Mouse (Mus musculus) CH12.LX (cell line): ENCODE results near the gene March4. TPM values are rescaled to one million over a fixed set of nuclear protein-coding genes. Genes with fewer than 3 reads are reported as not detected.

Experiments
- DNase-seq: peaks from one replicate; pipeline ENCODE4 v3.0.0-alpha.2; 2013; ENCODE audit errors: extremely low read depth
- H3K27ac ChIP-seq: 2 replicates; pipeline ENCODE4 v1.5.1; 2012; ENCODE audit warnings: low read depth, mild to moderate bottlenecking, control low read depth, moderate library complexity; ENCODE audit not compliant: insufficient read depth
- H3K27me3 ChIP-seq: replicated peaks from 2 replicates; pipeline ENCODE3; 2012; ENCODE audit warnings: inconsistent platforms
- H3K36me3 ChIP-seq, 2 experiments: replicated peaks in 1 of 2; 2 replicates each; pipeline versions ENCODE3 to v1.6.1; 2012; ENCODE audit warnings: inconsistent platforms in 1 of 2, low read length in 1 of 2, mild to moderate bottlenecking in 1 of 2, mixed read lengths in 1 of 2, moderate library complexity in 1 of 2; ENCODE audit not compliant: control insufficient read depth in 1 of 2, insufficient read depth in 1 of 2
- H3K4me1 ChIP-seq, 2 experiments: 2 replicates each; pipeline ENCODE4 v1.6.1; 2012; ENCODE audit warnings: inconsistent platforms in 1 of 2, moderate library complexity in 1 of 2; ENCODE audit not compliant: insufficient read depth in 2 of 2, control insufficient read depth in 1 of 2
- H3K4me2 ChIP-seq: 2 replicates; pipeline ENCODE4 v1.6.1; 2012; ENCODE audit warnings: low read depth, mild to moderate bottlenecking, control low read depth; ENCODE audit not compliant: poor library complexity, insufficient read depth, severe bottlenecking
- H3K4me3 ChIP-seq, 3 experiments: fragments of 150-350 bp in 1 of 3; sonication (generic) in 1 of 3; replicated peaks in 1 of 3; 2 replicates each; pipeline versions ENCODE3 to v1.5.1; 2011 to 2012; ENCODE audit warnings: low read depth in 2 of 3, low read length in 2 of 3, mild to moderate bottlenecking in 2 of 3, moderate library complexity in 2 of 3, control low read depth in 1 of 3, improper control_type of control experiment in 1 of 3, inconsistent platforms in 1 of 3, mixed read lengths in 1 of 3; ENCODE audit not compliant: poor library complexity in 1 of 3
- H3K79me2 ChIP-seq: replicated peaks from 2 replicates; pipeline ENCODE4 v1.6.1; 2012; ENCODE audit warnings: mild to moderate bottlenecking, moderate library complexity; ENCODE audit not compliant: control insufficient read depth, poor library complexity, insufficient read depth, severe bottlenecking; ENCODE audit errors: extremely low read depth
- H3K9ac ChIP-seq: 2 replicates; pipeline ENCODE4 v1.6.1; 2012; ENCODE audit warnings: low read depth, mild to moderate bottlenecking, control low read depth, moderate library complexity; ENCODE audit not compliant: insufficient read depth
- H3K9me3 ChIP-seq: replicated peaks from 2 replicates; pipeline ENCODE3; 2012; ENCODE audit warnings: low read length, inconsistent platforms, mixed read lengths
- CHD1 ChIP-seq: IDR thresholded peaks from 2 replicates; pipeline ENCODE4 v1.6.1; 2012; ENCODE audit warnings: low read depth, low read length, improper control_type of control experiment, inconsistent platforms
- ELF1 ChIP-seq: IDR thresholded peaks from 2 replicates; pipeline ENCODE4 v1.6.1; 2014; ENCODE audit warnings: low read depth, mild to moderate bottlenecking, inconsistent platforms, low read length, improper control_type of control experiment
- ETS1 ChIP-seq: conservative IDR thresholded peaks from 2 replicates; pipeline ENCODE4 v1.6.1; 2012; ENCODE audit warnings: low read depth, mild to moderate bottlenecking, inconsistent platforms, low read length, improper control_type of control experiment, moderate library complexity
- IRF4 ChIP-seq: IDR thresholded peaks from 2 replicates; pipeline ENCODE4 v1.6.1; 2014; ENCODE audit warnings: low read depth, mild to moderate bottlenecking, inconsistent platforms, low read length, improper control_type of control experiment
- MAFK ChIP-seq: IDR thresholded peaks from 2 replicates; pipeline ENCODE4 v1.6.1; 2011; ENCODE audit warnings: low read length, improper control_type of control experiment; ENCODE audit not compliant: insufficient replicate concordance
- MAZ ChIP-seq: IDR thresholded peaks from 2 replicates; pipeline ENCODE4 v1.6.1; 2012; ENCODE audit warnings: low read depth, mild to moderate bottlenecking, inconsistent platforms, low read length, improper control_type of control experiment, moderate library complexity
- MEF2A ChIP-seq: IDR thresholded peaks from 2 replicates; pipeline ENCODE4 v1.6.1; 2014; ENCODE audit warnings: low read depth, mild to moderate bottlenecking, inconsistent platforms, low read length, improper control_type of control experiment, borderline replicate concordance
- MXI1 ChIP-seq: IDR thresholded peaks from 2 replicates; pipeline ENCODE4 v1.6.1; 2011; ENCODE audit warnings: mild to moderate bottlenecking, low read depth, low read length, improper control_type of control experiment
- NELFE ChIP-seq: IDR thresholded peaks from 2 replicates; pipeline ENCODE4 v1.6.1; 2011; ENCODE audit warnings: low read depth, low read length, improper control_type of control experiment
- NRF1 ChIP-seq: IDR thresholded peaks from 2 replicates; pipeline ENCODE4 v1.6.1; 2014; ENCODE audit warnings: low read depth, mild to moderate bottlenecking, inconsistent platforms, low read length, improper control_type of control experiment, moderate library complexity
- PAX5 ChIP-seq: IDR thresholded peaks from 2 replicates; pipeline ENCODE4 v1.6.1; 2012; ENCODE audit warnings: low read length, inconsistent platforms, mixed read lengths
- POLR2A ChIP-seq: IDR thresholded peaks from 2 replicates; pipeline ENCODE4 v1.6.1; 2011; ENCODE audit warnings: low read depth, mild to moderate bottlenecking, improper control_type of control experiment, low read length
- RAD21 ChIP-seq: IDR thresholded peaks from 2 replicates; pipeline ENCODE4 v1.6.1; 2011; ENCODE audit warnings: low read depth, mild to moderate bottlenecking, low read length, improper control_type of control experiment, moderate library complexity
- SIN3A ChIP-seq: IDR thresholded peaks from 2 replicates; pipeline ENCODE4 v1.6.1; 2012; ENCODE audit warnings: low read length, improper control_type of control experiment, inconsistent platforms
- TBP ChIP-seq: conservative IDR thresholded peaks from 2 replicates; pipeline ENCODE4 v1.6.1; 2011; ENCODE audit warnings: low read depth, low read length, improper control_type of control experiment
- TCF12 ChIP-seq: IDR thresholded peaks from 2 replicates; pipeline ENCODE4 v1.6.1; 2014; ENCODE audit warnings: low read depth, mild to moderate bottlenecking, inconsistent platforms, low read length, improper control_type of control experiment
- USF1 ChIP-seq: IDR thresholded peaks from 2 replicates; pipeline ENCODE4 v1.6.1; 2014; ENCODE audit warnings: low read depth, mild to moderate bottlenecking, inconsistent platforms, low read length, improper control_type of control experiment
- ZC3H11A ChIP-seq: IDR thresholded peaks from 2 replicates; pipeline ENCODE4 v1.6.1; 2012; ENCODE audit warnings: low read depth, mild to moderate bottlenecking, inconsistent platforms, low read length, improper control_type of control experiment
- ZMIZ1 ChIP-seq: IDR thresholded peaks from 2 replicates; pipeline ENCODE4 v1.6.1; 2012; ENCODE audit warnings: low read depth, mild to moderate bottlenecking, inconsistent platforms, low read length, improper control_type of control experiment
- ZNF384 ChIP-seq: IDR thresholded peaks from 2 replicates; pipeline ENCODE4 v1.6.1; 2012; ENCODE audit warnings: low read depth, low read length, improper control_type of control experiment, inconsistent platforms
- dilution Hi-C: fragments of 300-500 bp; cut with MboI; formaldehyde crosslinking; loops from 2 replicates; pipeline ENCODE4 v1.14.3; 2020; ENCODE audit warnings: low sequenced_read_pairs; ENCODE audit not compliant: extremely low pct_unique_long_range_greater_than_20kb, extremely low pct_ligation_motif_present
- in situ Hi-C: fragments of 300-500 bp; cut with MboI; formaldehyde crosslinking; loops from 3 replicates; pipeline ENCODE4 v1.14.3; 2019; ENCODE audit warnings: low sequenced_read_pairs, low pct_ligation_motif_present, low pct_unique_long_range_greater_than_20kb, mixed read lengths
- polyA plus RNA-seq: library from polyadenylated mRNA; unstranded; fragments of >175 nt; gene quantifications from 2 replicates; pipeline ENCODE4 v1.2.1, GENCODE M21; 2012; ENCODE audit warnings: low read depth; ENCODE audit not compliant: insufficient read length
- total RNA-seq, 2 experiments: library from RNA; depleted of rRNA; stranded (reverse); fragments of 300-350 nt in 1 of 2; fragments of >200 nt in 1 of 2; gene quantifications; 2 replicates each; pipeline ENCODE4 v1.2.3; 2012 to 2014

March4 gene
- total and polyA plus RNA-seq, 3 experiments = 0.04 TPM; not detected in 2

- in situ Hi-C loops = no loop called here
- H3K9ac ChIP-seq = no peak overlapping the region
- no peak for DNase-seq
- H3K4me3 ChIP-seq = no peak overlapping the region
- dilution Hi-C loops = no loop called here
- no peaks in the 10 kb centered on the region for H3K79me2 ChIP-seq
- H3K27ac ChIP-seq = no peak overlapping the region
- H3K4me1 ChIP-seq = peaks cover 0 to 30% of the 10 kb centered on the region in 2 experiments; a peak in 2 of 4 replicates
- no peaks in the 10 kb centered on the region for H3K36me3 ChIP-seq
- no peaks in the 10 kb centered on the region for H3K27me3 ChIP-seq
- H3K4me2 ChIP-seq = no peak overlapping the region
- no peak for TF ChIP-seq TCF12
- TF ChIP-seq MEF2A = no peak
- TF ChIP-seq RAD21 = no peak
- TF ChIP-seq CHD1 = no peak
- no peak for TF ChIP-seq USF1
- no peak for TF ChIP-seq MAZ
- no peak for TF ChIP-seq MXI1
- TF ChIP-seq NRF1 = no peak
- no peak for TF ChIP-seq ZMIZ1
- no peak for TF ChIP-seq ETS1
- TF ChIP-seq PAX5 = no peak
- no peak for TF ChIP-seq POLR2A
- TF ChIP-seq ELF1 = no peak
- TF ChIP-seq SIN3A = no peak
- no peak for TF ChIP-seq IRF4
- TF ChIP-seq MAFK = no peak
- no peaks in the 10 kb centered on the region for H3K9me3 ChIP-seq
These were observed 114.6 kb downstream of the March4 start for GRCm38 (mm10) chr1:72422121-72422520.

GRCm38 (mm10) chr1:72420220-72420619 is 116.5 kb downstream of the March4 start:
- Histone ChIP-seq H3K9ac (no peak overlapping the region), H3K79me2 (no peaks in the 10 kb centered on the region), H3K4me2 (no peak overlapping the region), H3K36me3 (no peaks in the 10 kb centered on the region), H3K9me3 (no peaks in the 10 kb centered on the region), H3K27ac (no peak overlapping the region), H3K4me1 (peaks cover 0 to 38% of the 10 kb centered on the region in 2 experiments; a peak in 3 of 4 replicates), H3K27me3 (no peaks in the 10 kb centered on the region), H3K4me3 (no peak overlapping the region)
- dilution Hi-C loops (no loop called here), in situ Hi-C loops (no loop called here)
- no peak for TF ChIP-seq ZC3H11A
- no peak for TF ChIP-seq NELFE
- TF ChIP-seq TBP = no peak
- no peak for TF ChIP-seq SIN3A
- no peak for TF ChIP-seq ZNF384
- no peak for TF ChIP-seq ELF1
- no peak for DNase-seq
